Mouse (Mus musculus): ENCODE measurements around the gene Adrb1. TPM values are rescaled to one million over a fixed set of nuclear protein-coding genes. Genes with fewer than 3 reads are reported as not detected.
"Not testable (repeated sequence)": the region's sequence is repeated elsewhere in the genome, so short reads cannot be mapped to it uniquely, and the experiment has no call there.

The Adrb1 gene
- polyA plus RNA-seq, 1 experiment from 2014 or later = 1.8 TPM

DNA sequence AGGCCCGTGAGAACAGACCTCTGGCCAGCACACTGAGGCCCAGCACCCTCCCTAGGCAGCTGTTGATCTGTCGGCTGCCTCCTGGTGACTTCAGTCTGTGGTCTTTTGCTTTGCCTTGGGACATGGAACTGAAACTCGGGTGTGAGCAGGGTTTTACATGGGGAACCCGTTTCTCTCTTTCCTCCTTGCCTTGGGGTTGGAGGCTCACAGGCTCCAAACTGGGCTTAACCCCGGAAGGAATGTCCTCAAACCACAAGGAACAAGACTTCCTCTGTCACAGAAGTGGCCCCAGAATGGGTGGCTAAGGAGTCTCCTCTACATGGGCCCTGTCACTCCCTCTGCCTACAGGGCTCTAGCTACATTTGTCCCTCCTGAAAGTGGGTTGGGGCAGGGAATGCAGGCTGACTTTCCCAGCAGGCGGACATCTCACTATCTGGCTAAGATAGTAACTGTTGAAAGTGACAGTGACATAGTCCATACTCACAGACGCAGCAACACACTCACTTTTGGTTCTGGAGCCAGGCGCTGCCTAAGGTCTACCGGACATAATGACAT is 52.5 kb downstream of the Adrb1 start:
- ATAC-seq (ENCODE audit: low FRiP score) = no peak
- WGBS = 76% methylated on average over 9 of the region's 9 CpGs

DNA sequence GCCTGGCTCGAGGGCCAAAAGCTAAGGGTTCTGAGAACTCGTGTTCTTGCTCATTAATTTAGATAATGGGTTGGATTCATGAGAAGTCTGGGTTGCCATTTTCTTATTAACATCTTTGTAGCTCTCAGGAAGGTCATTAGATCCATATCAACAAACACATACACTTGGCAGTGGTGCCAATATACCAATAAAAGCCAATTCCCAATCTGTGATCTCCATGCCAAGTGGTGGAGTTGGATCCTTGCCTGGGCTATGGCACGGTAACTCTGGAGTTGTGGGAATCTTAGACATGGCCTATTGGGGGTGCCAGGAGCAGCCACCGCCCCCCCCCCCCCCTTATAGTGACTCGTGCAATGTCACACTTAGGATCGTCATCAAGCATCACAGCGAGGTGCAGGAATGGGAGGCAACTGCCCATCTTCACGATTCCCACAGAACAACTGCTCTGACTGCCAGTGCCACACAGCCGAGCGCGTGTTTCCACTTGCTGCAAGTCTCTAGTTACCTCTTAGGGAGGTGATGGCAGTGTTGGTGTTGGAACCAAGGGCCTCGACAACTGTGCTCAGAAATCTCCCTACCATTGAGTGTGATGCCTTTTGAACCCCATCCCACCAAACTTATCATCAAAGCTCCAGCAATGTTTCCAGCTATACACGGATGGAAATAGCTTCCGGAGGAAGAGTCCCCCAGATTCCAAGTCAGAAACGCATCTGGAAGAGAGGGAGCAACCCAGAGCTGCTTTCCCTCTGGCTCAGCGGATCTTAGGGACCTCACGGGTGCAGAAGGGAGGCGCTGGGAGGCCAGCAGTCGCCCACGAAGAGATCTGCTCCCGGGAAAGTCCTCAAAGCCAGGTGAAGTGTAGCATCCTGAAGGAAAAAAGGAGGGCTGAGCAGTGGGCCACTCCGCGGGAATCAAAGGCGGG is 53.2 kb downstream of the Adrb1 start:
- WGBS = 38% methylated on average over 24 of the region's 24 CpGs
- Histone ChIP-seq H3K9me3 (ENCODE audit: control insufficient read depth, low read length) (no peaks in the 10 kb centered on the region), H3K27ac (no peak overlapping the region), H3K4me1 (replicated peaks; ENCODE audit: control insufficient read depth, insufficient read depth, low read length) (peaks cover 8% of the 10 kb centered on the region; the same call in 1 of the 2 replicates), H3K36me3 (replicated peaks; ENCODE audit: control insufficient read depth, insufficient read depth) (no peaks in the 10 kb centered on the region), H3K9ac (peak overlapping the region; percentile 3; the same call in 1 of the 2 replicates), H3K4me3 (replicated peaks; ENCODE audit: low read length) (peak overlapping the region; percentile 17), H3K4me2 (replicated peaks) (peak overlapping the region; percentile 47), H3K27me3 (ENCODE audit: control insufficient read depth, insufficient read depth, low read length) (peaks cover 20% of the 10 kb centered on the region; the same call in 1 of the 2 replicates)
- ATAC-seq (ENCODE audit: low FRiP score) (no peak), DNase-seq (ENCODE audit: low spot score) (no peak)

More for the DNA sequence above, 52.5 kb downstream of the Adrb1 start:
- H3K9me3 ChIP-seq (ENCODE audit: control insufficient read depth, low read length) = no peaks in the 10 kb centered on the region
- DNase-seq (ENCODE audit: low spot score) = no peak
- H3K36me3 ChIP-seq (replicated peaks; ENCODE audit: control insufficient read depth, insufficient read depth) = no peaks in the 10 kb centered on the region
- H3K4me1 ChIP-seq (replicated peaks; ENCODE audit: control insufficient read depth, insufficient read depth, low read length) = peaks cover 8% of the 10 kb centered on the region; the same call in 1 of the 2 replicates
- H3K4me2 ChIP-seq (replicated peaks) = no peak overlapping the region
- no peak overlapping the region for H3K27ac ChIP-seq
- no peak overlapping the region for H3K9ac ChIP-seq
- no peak overlapping the region for H3K4me3 ChIP-seq (replicated peaks; ENCODE audit: low read length)
- H3K27me3 ChIP-seq (ENCODE audit: control insufficient read depth, insufficient read depth, low read length) = peaks cover 20% of the 10 kb centered on the region; the same call in 1 of the 2 replicates

DNA sequence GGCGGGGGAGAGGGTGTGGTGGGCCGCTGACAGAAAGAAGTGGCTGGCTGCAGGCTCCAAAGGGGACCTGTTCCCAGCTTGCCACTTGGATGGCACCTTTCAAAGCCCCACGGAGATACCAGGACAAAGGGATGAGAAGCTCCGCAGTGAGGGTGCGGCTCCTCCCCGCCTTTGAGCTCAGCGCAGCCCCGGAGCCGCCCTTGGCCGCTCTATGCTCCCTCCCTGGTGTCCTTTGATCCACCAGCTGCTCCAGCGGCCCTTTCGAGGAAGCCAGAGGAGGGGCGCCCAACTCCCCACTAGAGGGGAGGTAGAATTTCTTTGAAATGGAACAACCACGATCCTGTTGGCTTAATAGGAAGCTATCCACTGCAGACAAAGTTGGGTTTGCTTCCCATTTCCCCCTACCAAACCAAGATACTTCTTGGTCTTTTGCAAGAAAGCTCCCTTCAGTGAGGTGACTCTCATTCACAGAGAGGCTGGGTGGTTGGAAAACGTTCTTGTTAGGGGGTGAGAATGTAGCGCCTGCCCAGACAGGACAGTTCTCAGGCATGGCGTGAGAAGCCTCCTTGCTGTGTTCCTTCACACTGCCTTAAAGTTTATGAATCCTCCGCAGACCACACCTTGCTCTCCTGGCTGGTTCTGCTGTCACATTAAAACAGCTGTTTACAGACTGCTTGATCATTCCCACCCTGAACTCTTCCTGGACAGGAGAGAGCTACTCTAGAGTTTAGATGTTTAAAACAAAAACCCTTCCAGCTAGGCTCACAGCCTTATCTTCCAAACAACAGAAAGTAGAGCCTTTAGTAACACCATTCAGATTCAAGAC is 54.1 kb downstream of the Adrb1 start:
- H3K9ac ChIP-seq = peak overlapping the region; percentile 3; the same call in 1 of the 2 replicates
- no peak for DNase-seq (ENCODE audit: low spot score)
- peak overlapping the region; percentile 47 for H3K4me2 ChIP-seq (replicated peaks)

DNA sequence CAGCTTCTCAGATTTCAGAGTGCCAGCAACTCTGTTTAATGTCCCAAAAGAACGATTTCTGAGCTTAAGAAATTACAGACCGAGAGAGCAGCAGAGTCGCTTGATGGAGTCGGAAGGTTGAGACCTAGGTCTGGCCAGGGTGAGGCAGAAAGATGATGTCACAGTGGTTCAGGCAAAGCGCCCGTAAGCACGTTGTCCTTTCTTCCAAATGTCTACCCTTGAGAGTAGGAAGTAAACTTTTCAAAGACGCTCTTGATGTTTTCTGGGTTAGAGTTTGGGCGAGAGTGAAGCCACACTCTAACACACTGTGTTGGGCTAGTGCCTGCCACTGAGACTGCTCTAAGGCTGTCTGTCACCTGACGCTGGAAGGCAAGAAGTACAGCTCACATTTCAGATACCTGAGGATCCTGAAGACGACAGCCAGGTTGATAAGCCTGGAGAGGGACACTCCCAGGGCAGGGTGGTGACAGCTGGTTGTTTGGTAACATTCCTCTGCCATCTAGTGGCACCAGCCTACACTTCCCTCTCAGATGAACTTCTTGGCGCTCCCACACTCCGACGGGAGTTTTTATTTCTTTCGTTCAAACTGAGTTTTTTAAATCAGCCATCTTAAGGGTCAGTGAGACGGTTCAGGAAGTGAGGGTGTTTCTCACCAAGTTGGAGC is 54.9 kb downstream of the Adrb1 start:
- DNase-seq (ENCODE audit: low spot score) = peak; percentile 71
- ATAC-seq (ENCODE audit: low FRiP score) = peak; percentile 57; the same call in 1 of the 2 replicates
- 52% methylated on average over 16 of the region's 16 CpGs for WGBS
- H3K4me2 ChIP-seq (replicated peaks) = no peak overlapping the region
- H3K27me3 ChIP-seq (ENCODE audit: control insufficient read depth, insufficient read depth, low read length) = peaks cover 20% of the 10 kb centered on the region; the same call in 1 of the 2 replicates
- H3K27ac ChIP-seq = no peak overlapping the region
- H3K4me3 ChIP-seq (replicated peaks; ENCODE audit: low read length) = no peak overlapping the region
- H3K4me1 ChIP-seq (replicated peaks; ENCODE audit: control insufficient read depth, insufficient read depth, low read length) = peaks cover 8% of the 10 kb centered on the region; the same call in 1 of the 2 replicates
- no peaks in the 10 kb centered on the region for H3K36me3 ChIP-seq (replicated peaks; ENCODE audit: control insufficient read depth, insufficient read depth)
- no peaks in the 10 kb centered on the region for H3K9me3 ChIP-seq (ENCODE audit: control insufficient read depth, low read length)
- no peak overlapping the region for H3K9ac ChIP-seq

More for the DNA sequence above, 54.1 kb downstream of the Adrb1 start:
- Histone ChIP-seq H3K27me3 (ENCODE audit: control insufficient read depth, insufficient read depth, low read length) (peaks cover 20% of the 10 kb centered on the region; the same call in 1 of the 2 replicates), H3K4me3 (replicated peaks; ENCODE audit: low read length) (peak overlapping the region; percentile 17), H3K36me3 (replicated peaks; ENCODE audit: control insufficient read depth, insufficient read depth) (no peaks in the 10 kb centered on the region), H3K9me3 (ENCODE audit: control insufficient read depth, low read length) (no peaks in the 10 kb centered on the region), H3K27ac (no peak overlapping the region), H3K4me1 (replicated peaks; ENCODE audit: control insufficient read depth, insufficient read depth, low read length) (peaks cover 8% of the 10 kb centered on the region; the same call in 1 of the 2 replicates)
- WGBS = 8% methylated on average over 17 of the region's 18 CpGs
- no peak for ATAC-seq (ENCODE audit: low FRiP score)

DNA sequence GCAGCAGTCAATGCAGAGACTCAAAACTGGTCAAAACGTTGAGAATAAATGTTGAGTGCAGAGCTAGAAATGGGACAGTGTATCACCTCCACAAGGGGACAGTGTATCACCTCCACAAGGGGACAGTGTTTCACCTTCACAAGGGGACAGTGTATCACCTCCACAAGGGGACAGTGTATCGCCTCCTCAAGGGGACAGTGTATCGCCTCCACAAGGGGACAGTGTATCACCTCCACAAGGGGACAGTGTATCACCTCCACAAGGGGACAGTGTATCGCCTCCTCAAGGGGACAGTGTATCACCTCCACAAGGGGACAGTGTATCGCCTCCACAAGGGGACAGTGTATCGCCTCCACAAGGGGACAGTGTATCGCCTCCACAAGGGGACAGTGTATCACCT is 56.5 kb downstream of the Adrb1 start:
- H3K4me3 ChIP-seq (replicated peaks; ENCODE audit: low read length); H3K27ac ChIP-seq; H3K9ac ChIP-seq; H3K4me1 ChIP-seq (replicated peaks; ENCODE audit: control insufficient read depth, insufficient read depth, low read length); ATAC-seq (ENCODE audit: low FRiP score); DNase-seq (ENCODE audit: low spot score); H3K9me3 ChIP-seq (ENCODE audit: control insufficient read depth, low read length); H3K36me3 ChIP-seq (replicated peaks; ENCODE audit: control insufficient read depth, insufficient read depth); H3K4me2 ChIP-seq (replicated peaks): not testable (repeated sequence)
- peaks cover 20% of the 10 kb centered on the region; the same call in 1 of the 2 replicates for H3K27me3 ChIP-seq (ENCODE audit: control insufficient read depth, insufficient read depth, low read length)
- WGBS = 90% methylated on average over 7 of the region's 7 CpGs

Other genes with a start within 250 kb of the Adrb1 start
- 10.4 and 11.8 TPM in 2 replicates for gene Dclre1a, start 174.0 kb upstream of the Adrb1 start, polyA plus RNA-seq (2014; fragmentation: Nextera tagmentation; extraction: Ambion mirVana)
- 8.9 and 9.5 TPM in 2 replicates for gene Nhlrc2, start 173.9 kb upstream of the Adrb1 start, polyA plus RNA-seq (2014; fragmentation: Nextera tagmentation; extraction: Ambion mirVana)
- gene Ccdc186, start 100.0 kb downstream of the Adrb1 start, polyA plus RNA-seq (2014; fragmentation: Nextera tagmentation; extraction: Ambion mirVana) = 24.3 and 27.2 TPM in 2 replicates
- gene Tdrd1, start 104.0 kb downstream of the Adrb1 start, polyA plus RNA-seq (2014; fragmentation: Nextera tagmentation; extraction: Ambion mirVana) = 1.1 and 1.3 TPM in 2 replicates
- gene Vwa2, start 152.1 kb downstream of the Adrb1 start, polyA plus RNA-seq (2014; fragmentation: Nextera tagmentation; extraction: Ambion mirVana) = 0.40 and 0.51 TPM in 2 replicates

All from hindbrain, embryonic 14.5 days (tissue).